Mouse (Mus musculus) erythroblast, embryonic 14.5 days (primary cell): ENCODE measurements around the gene Dip2b. TPM values are rescaled to one million over a fixed set of nuclear protein-coding genes. Genes with fewer than 3 reads are reported as not detected.

Experiments used
- H3K27me3 ChIP-seq: 2 replicates; pipeline ENCODE4 v1.6.1; 2012; ENCODE audit warnings: inconsistent platforms; ENCODE audit not compliant: control insufficient read depth
- H3K36me3 ChIP-seq: 2 replicates; pipeline ENCODE4 v1.6.1; 2012; ENCODE audit warnings: mild to moderate bottlenecking, inconsistent platforms; ENCODE audit not compliant: control insufficient read depth
- H3K4me1 ChIP-seq: 2 replicates; pipeline ENCODE4 v1.6.1; 2012; ENCODE audit warnings: inconsistent platforms; ENCODE audit not compliant: control insufficient read depth
- H3K4me3 ChIP-seq: replicated peaks from 2 replicates; pipeline ENCODE3; 2012; ENCODE audit warnings: moderate library complexity, mild to moderate bottlenecking, inconsistent platforms
- H3K9me3 ChIP-seq: 2 replicates; pipeline ENCODE4 v1.6.1; 2012; ENCODE audit warnings: low read length, inconsistent platforms, mixed read lengths; ENCODE audit not compliant: control insufficient read depth
- GATA1 ChIP-seq: IDR thresholded peaks from 2 replicates; pipeline ENCODE4 v1.6.1; 2012; ENCODE audit warnings: low read length, inconsistent platforms, mixed read lengths
- TAL1 ChIP-seq: IDR thresholded peaks from 3 replicates; pipeline ENCODE4 v1.6.1; 2012; ENCODE audit warnings: low read length, inconsistent platforms, mixed read lengths
- polyA plus RNA-seq: library from polyadenylated mRNA; stranded (reverse); fragments of >175 nt; gene quantifications from 2 replicates; pipeline ENCODE4 v1.2.3, GENCODE M21; 2012

The Dip2b gene
- polyA plus RNA-seq: 0.03 and 0.04 TPM in 2 replicates

DNA sequence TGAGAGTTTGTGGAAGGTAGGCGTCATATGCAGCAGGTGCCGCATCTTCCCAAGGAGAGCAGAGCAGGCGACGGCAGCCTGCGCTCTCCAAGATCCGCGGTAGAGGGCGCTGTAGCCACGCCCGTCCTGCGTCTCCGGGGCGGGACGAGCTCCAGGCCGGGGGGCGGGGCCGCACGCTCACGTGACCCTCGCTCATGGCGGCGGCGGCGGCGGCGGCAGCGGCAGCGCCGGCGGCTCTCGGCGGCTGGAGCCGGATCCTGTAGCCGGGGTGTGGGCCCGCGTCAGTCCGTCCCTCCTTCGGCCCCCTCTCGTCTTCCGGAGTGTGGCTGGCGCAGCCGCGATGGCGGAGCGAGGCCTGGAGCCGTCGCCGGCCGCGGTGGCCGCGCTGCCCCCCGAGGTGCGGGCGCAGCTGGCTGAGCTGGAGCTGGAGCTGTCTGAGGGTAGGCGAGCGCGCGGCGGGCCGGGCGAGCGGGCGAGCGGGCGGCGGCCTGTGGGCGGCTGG, at the start of gene Dip2b:
Gene Dip2b (plus strand): TSS at position 195 of the 502 bp plus-strand sequence.
- Histone ChIP-seq H3K36me3 (no peaks in the 10 kb centered on the region), H3K4me1 (peaks cover 31% of the 10 kb centered on the region)
- TF ChIP-seq TAL1: no peak
- TF ChIP-seq GATA1: no peak

GRCm38 (mm10) chr15:99993100-99993499, 45.4 kb upstream of the Dip2b start:
- H3K4me3 ChIP-seq: no peak overlapping the region

More for the DNA sequence above, at the start of gene Dip2b:
- H3K9me3 ChIP-seq: no peaks in the 10 kb centered on the region
- H3K27me3 ChIP-seq: peaks cover 55% of the 10 kb centered on the region
- peak within 1 kb of the TSS; percentile 67 for H3K4me3 ChIP-seq

DNA sequence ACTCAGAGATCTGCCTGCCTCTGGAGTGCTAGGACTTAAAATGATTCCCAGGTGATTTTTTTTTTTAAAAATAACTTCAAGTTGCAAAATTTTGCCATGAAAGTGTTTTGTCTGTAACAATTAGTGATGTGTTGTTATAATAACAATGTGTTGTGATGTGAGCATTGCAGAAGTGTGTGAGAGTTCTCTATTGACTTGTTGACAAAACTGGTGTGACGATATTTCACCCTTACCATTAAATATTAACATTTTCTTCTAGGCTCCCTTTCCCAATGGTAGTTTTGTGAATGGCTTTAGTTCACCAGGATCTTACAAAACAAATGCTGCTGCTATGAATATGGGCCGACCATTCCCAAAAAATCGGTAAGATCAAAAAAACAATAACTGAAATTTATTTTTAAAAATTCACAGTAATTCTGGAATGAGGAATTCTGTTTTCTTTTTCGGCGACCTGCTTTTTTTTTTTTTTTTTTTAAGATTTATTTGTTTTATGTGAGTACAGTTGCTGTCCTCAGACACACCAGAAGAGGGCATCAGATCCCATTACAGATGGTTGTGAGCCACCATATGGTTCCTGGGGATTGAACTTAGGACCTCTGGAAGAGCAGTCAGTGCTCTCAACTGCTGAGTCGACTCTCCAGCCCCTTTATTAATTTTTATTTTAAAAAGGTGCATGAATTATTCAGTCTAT, 41.2 kb upstream of the Dip2b start:
- H3K36me3 ChIP-seq: peaks cover 70% of the 10 kb centered on the region
- H3K4me1 ChIP-seq: no peaks in the 10 kb centered on the region
- TF ChIP-seq TAL1 (no peak), GATA1 (no peak)
- no peaks in the 10 kb centered on the region for H3K27me3 ChIP-seq
- no peak overlapping the region for H3K4me3 ChIP-seq
- H3K9me3 ChIP-seq: no peaks in the 10 kb centered on the region

More at GRCm38 (mm10) chr15:99993100-99993499, 45.4 kb upstream of the Dip2b start:
- H3K36me3 ChIP-seq: peaks cover 72% of the 10 kb centered on the region
- H3K4me1 ChIP-seq: no peaks in the 10 kb centered on the region
- H3K9me3 ChIP-seq: no peaks in the 10 kb centered on the region
- TF ChIP-seq GATA1 (no peak), TAL1 (no peak)
- no peaks in the 10 kb centered on the region for H3K27me3 ChIP-seq

GRCm38 (mm10) chr15:99999390-99999789, 39.1 kb upstream of the Dip2b start:
- Histone ChIP-seq H3K4me3 (no peak overlapping the region), H3K9me3 (no peaks in the 10 kb centered on the region), H3K36me3 (peaks cover 73% of the 10 kb centered on the region), H3K27me3 (no peaks in the 10 kb centered on the region), H3K4me1 (no peaks in the 10 kb centered on the region)
- TF ChIP-seq GATA1: no peak
- no peak for TF ChIP-seq TAL1

- Histone ChIP-seq H3K36me3 (peaks cover 84% of the 10 kb centered on the region), H3K4me3 (no peak overlapping the region), H3K4me1 (no peaks in the 10 kb centered on the region), H3K27me3 (no peaks in the 10 kb centered on the region), H3K9me3 (no peaks in the 10 kb centered on the region)
- TF ChIP-seq GATA1: no peak
- no peak for TF ChIP-seq TAL1
Measured at GRCm38 (mm10) chr15:100004677-100005273, 33.7 kb upstream of the Dip2b start.

DNA sequence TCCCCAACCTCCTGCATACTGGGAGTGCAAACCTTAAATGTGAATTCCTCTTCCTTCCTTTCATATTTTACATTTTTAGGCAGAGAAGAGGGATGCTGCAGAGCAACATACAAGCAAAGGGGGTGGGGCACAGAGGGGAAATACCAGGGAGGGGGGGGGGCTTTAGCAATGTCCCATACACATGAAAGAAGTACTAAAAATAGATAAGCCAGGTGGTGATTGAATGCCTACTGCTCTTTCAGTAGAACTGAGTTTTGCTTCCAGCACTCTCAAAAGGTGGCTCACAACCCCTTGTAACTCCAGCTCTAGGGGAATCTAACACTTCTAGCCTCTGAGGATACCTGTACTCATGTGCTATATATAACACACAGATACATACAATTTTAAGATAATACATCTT, 32.3 kb upstream of the Dip2b start:
- no peak overlapping the region for H3K4me3 ChIP-seq
- H3K36me3 ChIP-seq: peaks cover 89% of the 10 kb centered on the region
- no peaks in the 10 kb centered on the region for H3K4me1 ChIP-seq
- H3K9me3 ChIP-seq: no peaks in the 10 kb centered on the region
- H3K27me3 ChIP-seq: no peaks in the 10 kb centered on the region
- TF ChIP-seq GATA1: no peak
- no peak for TF ChIP-seq TAL1

GRCm38 (mm10) chr15:100018280-100018899, 20.1 kb upstream of the Dip2b start:
- H3K4me3 ChIP-seq: no peak overlapping the region
- H3K4me1 ChIP-seq: peaks cover 5% of the 10 kb centered on the region
- H3K36me3 ChIP-seq: peaks cover 14% of the 10 kb centered on the region
- no peaks in the 10 kb centered on the region for H3K27me3 ChIP-seq
- H3K9me3 ChIP-seq: no peaks in the 10 kb centered on the region
- no peak for TF ChIP-seq TAL1
- no peak for TF ChIP-seq GATA1

DNA sequence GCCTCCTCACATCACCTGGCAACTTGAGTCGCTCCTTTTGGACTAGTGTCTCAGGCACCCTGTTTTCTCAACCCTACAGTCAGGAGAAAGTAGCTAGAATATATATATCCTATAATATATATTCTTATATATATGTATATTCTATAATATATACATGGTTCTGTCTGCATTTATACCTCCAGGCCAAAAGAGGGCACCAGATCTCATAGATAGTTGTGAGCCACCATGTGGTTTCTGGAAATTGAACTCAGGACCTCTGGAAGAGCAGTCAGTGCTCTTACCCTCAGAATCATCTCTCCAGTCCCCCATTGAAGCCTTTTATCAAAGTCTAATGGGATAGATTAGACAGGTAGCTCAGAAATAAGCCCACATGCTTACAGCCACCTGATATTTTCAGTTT, 17.3 kb upstream of the Dip2b start:
- TF ChIP-seq TAL1 (no peak), GATA1 (no peak)
- peaks cover 12% of the 10 kb centered on the region for H3K4me1 ChIP-seq
- H3K9me3 ChIP-seq: no peaks in the 10 kb centered on the region
- peaks cover 5% of the 10 kb centered on the region; the same call in 1 of the 2 replicates for H3K27me3 ChIP-seq
- H3K4me3 ChIP-seq: no peak overlapping the region
- peaks cover 6% of the 10 kb centered on the region for H3K36me3 ChIP-seq

DNA sequence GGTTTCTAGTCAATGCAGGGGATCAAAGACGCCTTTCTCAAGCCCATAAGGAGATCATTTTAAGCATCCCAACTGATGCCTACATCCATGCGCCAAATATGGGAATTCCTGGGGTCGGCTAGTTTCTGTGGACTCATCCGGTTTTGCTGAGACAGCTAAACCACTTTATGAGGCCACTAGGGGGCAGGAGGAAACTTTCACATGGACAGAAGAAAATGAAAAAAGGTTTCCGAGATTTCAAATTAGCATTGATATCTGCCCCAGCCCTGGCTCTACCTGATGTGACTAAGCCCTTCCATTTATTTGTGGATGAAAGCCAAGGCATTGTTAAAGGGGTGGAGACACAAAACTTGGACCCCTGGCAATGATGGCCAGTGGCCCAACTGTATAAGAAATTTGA, 15.5 kb upstream of the Dip2b start:
- Histone ChIP-seq H3K27me3 (peaks cover 5% of the 10 kb centered on the region; the same call in 1 of the 2 replicates), H3K4me3 (no peak overlapping the region), H3K36me3 (no peaks in the 10 kb centered on the region; the same call in 1 of the 2 replicates), H3K9me3 (no peaks in the 10 kb centered on the region), H3K4me1 (peaks cover 12% of the 10 kb centered on the region)
- TF ChIP-seq TAL1 (no peak), GATA1 (no peak)
